Mouse (Mus musculus) neural tube, embryonic 11.5 days (tissue): ENCODE measurements around the gene Olfr95. TPM values are rescaled to one million over a fixed set of nuclear protein-coding genes. Genes with fewer than 3 reads are reported as not detected.

ENCODE experiments used
- ATAC-seq: fragments of 200-750 bp; cut with Nextera tagmentation; 2 replicates; pipeline ENCODE4 v1.8.0; 2017; ENCODE audit warnings: moderate number of reproducible peaks, mild to moderate bottlenecking, moderate TSS enrichment, moderate library complexity; ENCODE audit not compliant: insufficient read depth, low FRiP score, low TSS enrichment
- DNase-seq: peaks from one replicate; pipeline ENCODE4 v3.0.0-alpha.2; 2015; ENCODE audit warnings: low spot score
- H3K27ac ChIP-seq: fragments of 300-500 bp; sonication (generic); 2 replicates; pipeline ENCODE4 v1.5.1; 2014; ENCODE audit warnings: low read depth, mild to moderate bottlenecking, low read length
- H3K27me3 ChIP-seq: fragments of 300-500 bp; sonication (generic); 2 replicates; pipeline ENCODE4 v1.6.1; 2014; ENCODE audit warnings: mild to moderate bottlenecking, low read length, mixed read lengths; ENCODE audit not compliant: control insufficient read depth, insufficient read depth
- H3K36me3 ChIP-seq: fragments of 300-500 bp; sonication (generic); 2 replicates; pipeline ENCODE4 v1.6.1; 2014; ENCODE audit warnings: mild to moderate bottlenecking, low read length, moderate library complexity, mixed read lengths; ENCODE audit not compliant: control insufficient read depth, insufficient read depth
- H3K4me1 ChIP-seq: fragments of 300-500 bp; sonication (generic); 2 replicates; pipeline ENCODE4 v1.6.1; 2014; ENCODE audit warnings: low read length, mixed read lengths; ENCODE audit not compliant: control insufficient read depth, insufficient read depth
- H3K4me2 ChIP-seq: fragments of 300-500 bp; sonication (generic); 2 replicates; pipeline ENCODE4 v1.6.1; 2014; ENCODE audit warnings: low read depth, mild to moderate bottlenecking, moderate library complexity
- H3K4me3 ChIP-seq: fragments of 300-500 bp; sonication (generic); 2 replicates; pipeline ENCODE4 v1.5.1; 2014; ENCODE audit warnings: low read depth, low read length
- H3K9ac ChIP-seq: fragments of 300-500 bp; sonication (generic); 2 replicates; pipeline ENCODE4 v1.6.1; 2014; ENCODE audit warnings: mild to moderate bottlenecking, low read length
- H3K9me3 ChIP-seq: fragments of 300-500 bp; sonication (generic); 2 replicates; pipeline ENCODE4 v1.6.1; 2016; ENCODE audit warnings: low read length; ENCODE audit not compliant: control insufficient read depth
- WGBS: fragments of 180-500 bp; shearing (Covaris S2); extraction: QIAGEN DNeasy Blood & Tissue Kit; methylation state at CpG from one replicate; pipeline ENCODE4 v1.1.7; 2014; 5-methylcytosine and 5-hydroxymethylcytosine counted together
- polyA plus RNA-seq: library from polyadenylated mRNA; unstranded; fragments of >200 nt; fragmentation: Nextera tagmentation; extraction: Ambion mirVana; gene quantifications from 2 replicates; pipeline ENCODE4 v1.2.1, GENCODE M21; 2014

The Olfr95 gene
- polyA plus RNA-seq, 1 experiment from 2014 or later: not detected

DNA sequence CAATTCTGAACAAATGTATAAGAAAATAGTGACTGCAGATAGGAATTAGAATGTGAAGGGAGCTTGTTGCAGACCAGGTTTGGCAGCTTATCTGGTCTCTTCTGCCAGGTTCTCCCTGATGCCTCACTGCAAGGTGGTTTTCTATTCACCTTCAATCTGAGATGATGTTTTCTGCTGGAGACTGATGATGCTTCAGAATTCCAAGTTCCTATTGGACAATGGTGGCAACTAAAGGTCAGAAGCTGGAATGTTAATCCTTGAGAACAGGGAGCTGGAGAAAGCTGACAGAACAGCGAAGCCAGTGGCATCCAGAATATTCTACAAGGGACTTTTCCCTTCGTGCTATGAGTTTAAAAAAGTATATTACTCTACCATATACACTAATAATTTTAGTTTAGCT lies 22.2 kb downstream of the Olfr95 start:
- H3K4me2 ChIP-seq: no peak overlapping the region
- DNase-seq (no peak), ATAC-seq (no peak)
- no peaks in the 10 kb centered on the region for H3K4me1 ChIP-seq
- H3K36me3 ChIP-seq: no peaks in the 10 kb centered on the region
- H3K4me3 ChIP-seq: no peak overlapping the region
- no peaks in the 10 kb centered on the region for H3K9me3 ChIP-seq
- H3K27me3 ChIP-seq: no peaks in the 10 kb centered on the region
- H3K9ac ChIP-seq: no peak overlapping the region
- WGBS: 49% methylated on average over 2 of the region's 2 CpGs
- H3K27ac ChIP-seq: no peak overlapping the region

DNA sequence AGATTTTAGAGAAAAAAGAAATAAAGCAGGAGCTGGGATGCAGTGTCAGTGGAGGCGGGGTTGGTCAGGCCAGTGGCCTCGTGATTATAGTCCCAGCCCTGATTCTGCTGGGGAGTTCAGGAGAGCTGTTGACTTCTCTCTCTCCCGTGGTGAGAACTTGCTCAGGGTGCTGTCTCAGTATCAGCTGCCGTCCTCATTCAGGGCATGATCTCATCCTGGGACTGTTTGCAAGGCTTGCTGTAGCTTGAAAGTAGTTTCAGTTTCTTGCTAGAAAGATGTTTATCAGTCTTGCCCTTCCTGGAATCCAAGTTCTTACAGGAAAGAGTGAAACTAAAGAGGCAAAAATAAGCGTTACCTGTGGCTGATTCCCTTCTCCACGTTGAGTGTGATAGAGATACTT lies 27.4 kb downstream of the Olfr95 start:
- Histone ChIP-seq H3K9ac (no peak overlapping the region), H3K27me3 (no peaks in the 10 kb centered on the region), H3K4me2 (no peak overlapping the region), H3K4me1 (no peaks in the 10 kb centered on the region), H3K36me3 (no peaks in the 10 kb centered on the region), H3K27ac (no peak overlapping the region), H3K4me3 (no peak overlapping the region), H3K9me3 (no peaks in the 10 kb centered on the region)
- no peak for DNase-seq
- 57% methylated on average over 6 of the region's 6 CpGs for WGBS
- no peak for ATAC-seq

DNA sequence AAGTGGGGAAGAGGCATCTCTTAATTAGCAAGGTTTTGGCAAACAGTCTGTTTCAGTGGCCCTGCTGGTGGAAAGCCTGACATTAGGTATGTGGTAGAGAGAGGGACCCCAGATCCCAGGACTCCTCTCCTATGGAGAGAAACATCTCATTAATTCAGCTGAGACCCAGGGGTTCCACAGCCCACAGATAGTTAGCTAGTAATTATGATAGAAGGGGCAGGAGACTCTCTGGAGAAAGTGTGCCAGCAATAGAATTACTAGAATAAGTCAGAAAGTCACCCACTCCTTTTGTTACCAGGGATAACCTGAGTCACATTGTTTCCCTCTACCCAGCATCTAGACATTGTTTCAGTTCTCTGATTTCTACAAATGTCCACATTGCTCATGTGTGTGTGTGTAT lies 51.5 kb downstream of the Olfr95 start, which contains the start of gene Olfr93:
TSS of gene Olfr93 (minus strand) at position 101 of the 400 bp plus-strand sequence.
- Histone ChIP-seq H3K9me3 (no peaks in the 10 kb centered on the region), H3K36me3 (no peaks in the 10 kb centered on the region), H3K27me3 (no peaks in the 10 kb centered on the region), H3K4me1 (no peaks in the 10 kb centered on the region), H3K27ac (no peak within 1 kb of the TSS), H3K4me3 (no peak within 1 kb of the TSS), H3K4me2 (no peak within 1 kb of the TSS), H3K9ac (no peak within 1 kb of the TSS)
- DNase-seq: no peak
- no peak for ATAC-seq

Other genes with a start within 250 kb of the Olfr95 start
- gene 2410137M14Rik, start 231.9 kb downstream of the Olfr95 start, polyA plus RNA-seq: not detected in 2 replicates
- gene H2-M5, start 223.6 kb downstream of the Olfr95 start, polyA plus RNA-seq: 0.59 and 1.1 TPM in 2 replicates
- 128 and 135 TPM in 2 replicates for gene Zfp57, start 212.0 kb downstream of the Olfr95 start, polyA plus RNA-seq
- gene Mog, start 189.7 kb downstream of the Olfr95 start, polyA plus RNA-seq: 0.23 and 0.40 TPM in 2 replicates
- gene Gabbr1, start 167.2 kb downstream of the Olfr95 start, polyA plus RNA-seq: 21.3 and 22.7 TPM in 2 replicates
- not detected in 2 replicates for gene Olfr90, start 124.6 kb downstream of the Olfr95 start, polyA plus RNA-seq
- gene Olfr91, start 114.8 kb downstream of the Olfr95 start, polyA plus RNA-seq: not detected in 2 replicates
- not detected in 2 replicates for gene Olfr92, start 93.0 kb downstream of the Olfr95 start, polyA plus RNA-seq
- not detected in 2 replicates for gene Olfr93, start 51.6 kb downstream of the Olfr95 start, polyA plus RNA-seq
- not detected in 2 replicates for gene Ubd, start 19.2 kb downstream of the Olfr95 start, polyA plus RNA-seq
- not detected in 2 replicates for gene Olfr94, start 12.1 kb downstream of the Olfr95 start, polyA plus RNA-seq
- not detected in 2 replicates for gene Olfr96, start 7.0 kb upstream of the Olfr95 start, polyA plus RNA-seq
- gene Olfr97, start 24.2 kb upstream of the Olfr95 start, polyA plus RNA-seq: not detected in 2 replicates
- not detected in 2 replicates for gene Olfr98, start 50.6 kb upstream of the Olfr95 start, polyA plus RNA-seq
- 0.66 and 0.89 TPM in 2 replicates for gene H2-M3, start 57.1 kb upstream of the Olfr95 start, polyA plus RNA-seq
- not detected in 2 replicates for gene Olfr99, start 70.3 kb upstream of the Olfr95 start, polyA plus RNA-seq
- not detected in 2 replicates for gene Olfr101, start 91.2 kb upstream of the Olfr95 start, polyA plus RNA-seq
- not detected in 2 replicates for gene Olfr102, start 103.9 kb upstream of the Olfr95 start, polyA plus RNA-seq
- not detected in 2 replicates for gene Olfr103, start 126.6 kb upstream of the Olfr95 start, polyA plus RNA-seq
- not detected in 2 replicates for gene Olfr104-ps, start 146.5 kb upstream of the Olfr95 start, polyA plus RNA-seq
- not detected in 2 replicates for gene Olfr105-ps, start 165.9 kb upstream of the Olfr95 start, polyA plus RNA-seq
- not detected in 2 replicates for gene Olfr106-ps, start 177.3 kb upstream of the Olfr95 start, polyA plus RNA-seq
- not detected in 2 replicates for gene Olfr107, start 186.1 kb upstream of the Olfr95 start, polyA plus RNA-seq
- gene Olfr108, start 232.4 kb upstream of the Olfr95 start, polyA plus RNA-seq: not detected in 2 replicates
- not detected in 2 replicates for gene Olfr109, start 245.8 kb upstream of the Olfr95 start, polyA plus RNA-seq